Mouse (Mus musculus) left cerebral cortex, postnatal 36 days (tissue): ENCODE data around the gene Sh3yl1. TPM values are rescaled to one million over a fixed set of nuclear protein-coding genes. Genes with fewer than 3 reads are reported as not detected.
A peak's percentile ranks its signal among the peaks of the same experiment; 100 is the strongest.

ENCODE experiments used
- DNase-seq, 2 experiments: peaks; one replicate each; pipeline ENCODE4 v3.0.0; 2021 to 2022; ENCODE audit warnings: low spot score in 2 of 2, mixed read lengths in 1 of 2
- intact Hi-C: fragments of 180-260 bp; cut with DNase I; formaldehyde crosslinking; loops from one replicate; pipeline ENCODE4 v1.15.1; 2025
- total RNA-seq, 2 experiments: library from RNA; stranded (reverse); gene quantifications; 2 replicates each; pipeline ENCODE4 v1.2.3; 2021

Sh3yl1 gene
- 10 to 100 TPM; 14.1 to 14.5 TPM for total RNA-seq

DNA sequence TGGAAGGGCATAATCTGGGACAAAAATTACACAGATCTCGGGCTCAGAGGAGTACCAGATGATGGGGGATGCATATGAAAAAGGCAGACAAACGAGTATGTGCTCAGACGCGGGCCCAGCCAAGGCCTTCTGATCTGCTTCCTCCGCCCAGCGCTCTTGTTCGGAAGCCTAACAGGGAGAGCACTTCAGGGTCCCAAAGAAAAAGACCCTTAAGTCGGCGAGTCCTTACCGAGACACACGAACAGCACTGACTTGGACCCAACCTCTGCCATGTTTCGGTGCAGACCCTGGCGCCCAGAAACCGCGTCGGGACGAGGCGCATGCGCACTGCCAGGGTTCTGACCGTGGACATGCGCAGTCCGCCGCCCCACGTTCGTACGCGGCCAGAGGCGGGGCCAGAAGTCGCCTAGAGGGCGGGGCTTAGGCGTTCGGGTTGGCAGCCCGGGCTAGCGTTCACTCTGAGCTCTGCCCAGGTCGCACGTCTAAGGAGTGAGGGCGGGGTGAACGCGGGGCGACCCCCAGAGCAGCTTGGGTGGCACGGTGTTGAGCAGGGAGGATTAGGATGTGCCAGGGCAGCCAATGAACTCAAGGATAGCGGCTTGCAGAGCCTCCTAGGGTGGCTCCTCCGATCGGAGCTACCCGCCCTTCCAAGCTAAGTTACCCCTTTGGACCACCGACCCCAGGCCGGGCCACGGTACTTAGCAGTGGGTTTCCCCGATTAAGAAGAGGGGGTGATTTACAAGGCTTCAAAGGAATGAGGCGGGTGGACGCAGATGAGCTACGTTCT, at the start of gene Sh3yl1, which contains the start of gene Acp1:
Sh3yl1 (plus strand) TSS at position 408 of the 787 bp plus-strand sequence.
Acp1 (minus strand) TSS at position 329 of the 787 bp plus-strand sequence.
- intact Hi-C loops = no loop called here
- DNase-seq = peak; percentile 95

DNA sequence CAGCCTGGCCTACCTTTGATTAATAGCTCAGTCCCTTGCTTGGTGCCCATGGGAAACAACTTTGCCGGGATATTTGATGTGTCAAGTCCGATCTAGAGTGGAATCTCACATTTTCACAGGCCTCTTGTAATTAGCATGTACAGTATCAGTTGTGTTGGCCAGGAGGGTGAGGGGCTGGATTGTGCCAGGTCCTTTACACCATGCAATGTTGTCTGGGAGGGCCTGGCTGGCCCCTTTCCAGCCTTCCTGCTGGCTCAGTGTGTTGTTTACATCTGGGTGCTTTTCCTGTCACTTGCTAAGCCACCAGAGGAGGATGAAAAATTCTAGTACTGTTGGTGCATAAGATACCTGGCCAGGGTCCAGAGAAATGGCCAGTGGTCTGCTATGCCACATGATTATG, 47.1 kb upstream of the Sh3yl1 start:
- intact Hi-C loops = no loop called here
- DNase-seq = no peak

DNA sequence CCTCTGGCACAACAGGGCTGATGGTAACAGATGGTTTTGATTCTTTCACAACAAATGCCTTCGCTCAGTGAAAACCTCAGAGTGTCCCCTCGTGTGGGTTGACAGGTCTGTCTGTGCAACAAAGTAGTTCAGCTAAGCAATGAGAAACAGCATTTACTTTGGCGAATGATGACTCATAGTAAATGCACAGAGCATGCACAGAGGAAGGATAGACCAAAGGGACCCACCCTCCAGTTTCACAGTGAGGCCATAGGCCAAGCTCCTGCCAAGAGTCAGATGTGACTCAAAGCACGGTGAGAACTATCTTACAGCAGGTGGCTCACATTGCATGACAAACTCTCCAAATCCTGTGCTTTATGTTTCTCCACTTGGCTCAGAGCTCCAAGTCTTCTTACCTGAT, 45.7 kb upstream of the Sh3yl1 start:
- DNase-seq = no peak
- intact Hi-C loops = no loop called here

- no peak for DNase-seq
- intact Hi-C loops = no loop called here
Measured at GRCm38 (mm10) chr12:30879447-30879846, 32.0 kb upstream of the Sh3yl1 start.

DNA sequence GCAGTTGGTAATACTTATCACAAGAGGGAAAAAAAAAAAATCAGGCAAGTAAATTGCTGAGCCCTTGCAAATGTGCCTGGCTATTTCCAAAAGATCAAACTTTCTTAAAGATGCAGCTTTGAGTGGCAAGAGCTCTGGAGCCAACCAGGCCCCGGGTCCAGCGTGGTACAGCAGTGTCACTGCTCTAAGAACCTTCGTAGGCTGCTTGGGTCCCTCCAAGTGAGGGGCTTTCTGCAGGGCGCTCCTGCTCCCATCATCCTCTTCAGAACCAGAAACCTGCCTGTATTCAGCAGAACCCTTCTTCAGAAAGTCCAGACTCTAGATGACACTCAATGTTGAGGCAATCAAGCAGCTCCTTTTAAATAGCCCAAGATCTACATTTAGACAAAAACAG, 27.9 kb upstream of the Sh3yl1 start:
- intact Hi-C loops = loop anchor here (10.0 kb wide), 1 partner anchor 189 kb away; no protein-coding TSS in a partner anchor
- no peak for DNase-seq

DNA sequence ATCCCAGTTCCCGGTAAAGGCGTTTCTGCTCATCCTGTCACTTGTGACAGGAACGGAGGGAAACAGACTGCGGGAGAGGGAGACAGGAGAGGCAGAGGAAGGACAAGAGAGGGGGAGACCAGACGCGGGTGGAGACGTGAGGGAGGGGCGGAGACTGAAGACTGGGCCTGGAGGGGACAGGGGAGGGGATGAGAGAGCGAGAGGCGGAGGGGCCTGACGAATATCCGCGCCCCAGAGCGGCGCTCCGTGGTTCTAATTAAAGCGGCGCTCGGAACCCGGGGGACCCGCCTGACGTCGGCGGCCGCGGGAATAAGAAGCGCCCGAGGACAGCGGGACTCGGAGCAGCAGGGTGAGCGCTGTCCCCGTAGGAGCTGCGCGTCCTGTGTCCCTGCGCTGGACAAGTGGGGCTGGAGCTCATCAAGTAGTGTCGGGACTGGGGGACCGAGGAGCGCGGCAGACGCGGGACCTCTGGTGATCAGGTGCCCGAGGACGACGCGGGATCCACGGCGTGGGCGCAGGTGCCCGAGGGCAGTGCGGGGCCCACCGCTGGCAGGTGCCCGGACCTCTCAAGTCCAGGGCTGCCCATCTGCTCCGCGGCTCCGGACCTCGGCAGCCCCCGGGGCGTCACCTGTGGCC, 27.4 kb upstream of the Sh3yl1 start, which contains the start of gene Alkal2:
Alkal2 (plus strand) TSS at position 337 of the 636 bp plus-strand sequence.
- intact Hi-C loops = loop anchor here (10.0 kb wide), 1 partner anchor 189 kb away; no protein-coding TSS in a partner anchor
- DNase-seq = peak in 1 of 2 experiments; percentile 10

DNA sequence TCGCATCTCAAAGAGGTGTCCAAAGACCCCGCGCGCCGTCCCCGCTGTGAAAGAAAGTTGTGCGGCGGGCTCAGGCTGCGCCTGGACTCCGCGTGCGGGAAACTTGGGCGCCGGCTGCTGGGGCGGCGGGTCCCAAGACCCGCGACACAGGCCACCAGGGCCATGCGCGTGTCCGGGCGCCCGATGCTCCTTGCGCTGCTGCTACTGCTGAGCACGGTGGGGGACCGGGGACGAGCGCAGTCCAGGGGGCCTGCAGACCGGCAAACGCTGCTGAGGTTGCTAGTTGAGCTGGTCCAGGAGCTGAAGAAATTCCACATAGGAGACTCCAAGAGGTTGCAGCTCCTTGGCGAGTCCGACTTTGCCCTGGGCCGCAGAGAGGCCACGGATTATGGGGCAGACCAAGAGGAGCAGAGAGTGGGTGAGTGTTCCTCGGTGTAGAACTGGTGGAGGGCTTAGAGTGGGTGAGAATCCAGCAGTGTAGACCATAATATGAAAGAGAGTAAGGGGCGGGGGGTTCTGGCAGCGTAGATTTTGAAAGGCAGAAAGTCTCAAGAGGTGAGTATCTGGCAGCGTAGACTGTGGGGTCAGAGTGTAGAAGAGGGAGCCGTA, 26.7 kb upstream of the Sh3yl1 start:
- DNase-seq = no peak
- intact Hi-C loops = loop anchor here (10.0 kb wide), 1 partner anchor 190 kb away; no protein-coding TSS in a partner anchor

GRCm38 (mm10) chr12:30885891-30886290, 25.6 kb upstream of the Sh3yl1 start:
- intact Hi-C loops = loop anchor here (10.0 kb wide), 1 partner anchor 191 kb away; no protein-coding TSS in a partner anchor

DNA sequence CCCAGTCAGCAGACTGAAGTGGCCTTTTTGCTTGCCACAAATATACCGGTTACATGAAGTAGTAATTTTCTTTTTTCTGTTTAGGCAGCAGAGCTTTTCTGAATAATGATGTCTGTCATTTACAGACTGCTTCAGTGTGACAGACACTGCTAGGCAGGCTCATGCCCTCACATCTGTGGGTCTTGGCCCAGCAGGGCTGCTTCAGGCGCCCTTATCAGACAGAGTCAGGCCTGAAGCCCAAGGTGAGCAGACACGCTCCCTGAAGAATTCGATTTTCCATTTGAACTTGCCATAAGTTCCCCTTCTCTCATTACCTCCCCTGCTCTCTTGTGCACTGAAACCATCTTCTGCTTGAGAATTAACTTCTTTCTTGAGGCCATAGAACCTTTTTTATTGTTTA, 23.5 kb upstream of the Sh3yl1 start:
- no peak for DNase-seq
- intact Hi-C loops = loop anchor here (10.0 kb wide), 1 partner anchor 193 kb away; no protein-coding TSS in a partner anchor

More at GRCm38 (mm10) chr12:30885891-30886290, 25.6 kb upstream of the Sh3yl1 start:
- no peak for DNase-seq

DNA sequence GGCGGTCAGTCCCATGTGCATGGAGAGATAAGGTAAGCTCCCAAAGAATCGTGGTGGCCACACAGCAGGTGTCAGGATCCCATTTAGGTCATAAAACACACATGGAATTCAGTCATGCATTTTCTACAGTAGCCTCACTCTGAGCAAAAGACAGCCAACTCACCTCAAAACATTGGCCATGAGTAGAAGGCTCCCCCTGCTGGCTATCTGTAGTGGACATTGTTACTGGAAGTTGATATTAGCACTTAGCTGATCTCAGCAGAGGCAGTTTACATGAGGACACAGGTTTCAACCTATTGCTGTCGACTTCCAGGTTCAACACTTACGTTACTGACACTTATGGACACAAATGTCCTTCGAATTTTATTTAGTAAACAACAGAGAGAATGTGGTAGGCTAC, 21.4 kb upstream of the Sh3yl1 start:
- intact Hi-C loops = loop anchor here (1.0 kb wide), 1 partner anchor 293 kb away; no protein-coding TSS in a partner anchor
- peak; percentile 22 to 56 for DNase-seq

GRCm38 (mm10) chr12:30891438-30891837, 20.0 kb upstream of the Sh3yl1 start:
- no peak for DNase-seq
- intact Hi-C loops = no loop called here

DNA sequence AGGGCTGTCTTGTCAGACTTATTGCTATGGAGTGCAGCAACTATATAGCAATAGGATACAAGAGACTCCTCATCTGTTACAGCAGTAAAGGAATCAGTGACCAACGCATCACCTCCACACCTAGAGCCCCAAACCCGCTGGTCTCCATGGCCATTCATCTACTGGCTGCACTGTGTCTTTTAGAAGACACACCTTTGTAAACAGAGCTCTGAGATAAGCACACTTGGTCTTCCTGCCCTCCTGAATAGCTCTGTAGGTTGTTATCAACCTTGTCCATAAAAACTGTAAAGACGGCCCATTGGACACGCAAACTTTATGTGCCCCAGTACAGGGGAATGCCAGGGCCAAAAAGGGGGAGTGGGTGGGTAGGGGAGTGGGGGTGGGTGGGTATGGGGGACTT, 14.4 kb upstream of the Sh3yl1 start:
- DNase-seq = no peak
- intact Hi-C loops = no loop called here

DNA sequence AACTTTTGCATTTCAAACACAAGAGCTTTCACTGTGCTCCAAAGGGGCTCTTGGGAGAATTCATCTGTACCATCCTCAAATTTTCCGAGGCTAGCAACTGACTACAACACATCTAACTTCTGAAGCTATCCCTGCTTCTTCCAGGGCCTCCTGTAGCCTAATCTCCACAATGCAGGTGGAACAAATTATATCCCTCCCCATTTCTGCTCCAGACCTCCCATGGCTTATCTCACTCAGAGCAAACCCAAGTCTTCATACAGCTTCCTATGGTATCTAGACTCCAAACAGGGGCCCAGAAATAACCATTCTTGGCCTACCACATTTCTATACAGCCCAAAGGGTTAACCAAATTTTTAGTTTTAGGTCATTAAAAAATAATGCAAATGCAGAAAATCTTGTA, 2.8 kb upstream of the Sh3yl1 start:
- DNase-seq = no peak
- intact Hi-C loops = no loop called here

DNA sequence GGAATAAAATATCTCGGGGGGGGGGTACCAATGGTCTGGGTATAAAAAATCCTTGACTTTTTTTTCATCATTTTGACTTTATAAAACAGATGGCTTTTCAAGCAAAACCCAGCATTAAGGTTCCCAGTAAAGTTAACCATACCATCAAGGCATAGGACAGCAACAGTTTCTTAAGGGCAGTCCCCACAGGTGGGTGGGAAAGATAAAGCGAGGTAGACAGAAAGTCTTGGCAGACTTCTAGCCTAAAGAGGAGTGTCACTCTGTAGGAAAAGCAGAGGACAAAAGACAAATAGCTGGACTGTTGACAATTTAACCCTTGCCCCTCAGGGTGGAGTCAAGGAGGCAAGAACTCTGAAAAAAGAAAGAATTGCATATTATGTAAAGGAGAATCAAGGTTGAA, 1.6 kb upstream of the Sh3yl1 start:
- DNase-seq = no peak
- intact Hi-C loops = no loop called here

GRCm38 (mm10) chr12:30910860-30911259, 608 bp upstream of the Sh3yl1 start:
- intact Hi-C loops = no loop called here
- no peak for DNase-seq

DNA sequence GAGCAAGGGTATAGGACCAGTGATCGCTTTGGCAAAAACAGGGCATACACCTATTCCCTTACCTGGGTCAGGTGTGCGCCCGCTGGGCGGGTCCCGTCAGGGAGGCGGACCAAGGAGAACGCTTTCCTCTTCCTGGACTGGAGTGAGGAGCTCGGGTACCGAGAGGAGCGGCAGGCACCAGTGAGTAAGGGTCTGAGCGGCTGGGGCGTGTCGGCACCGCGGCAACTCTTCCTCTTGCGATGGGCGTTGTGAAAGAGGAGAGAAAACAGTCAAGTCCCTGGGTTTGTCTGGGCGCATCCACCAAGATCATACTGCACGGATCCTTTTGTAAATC, 547 bp downstream of the Sh3yl1 start:
- peak in 1 of 2 experiments; percentile 32 for DNase-seq
- intact Hi-C loops = no loop called here

GRCm38 (mm10) chr12:30912840-30913239, 1.4 kb downstream of the Sh3yl1 start:
- intact Hi-C loops = no loop called here

DNA sequence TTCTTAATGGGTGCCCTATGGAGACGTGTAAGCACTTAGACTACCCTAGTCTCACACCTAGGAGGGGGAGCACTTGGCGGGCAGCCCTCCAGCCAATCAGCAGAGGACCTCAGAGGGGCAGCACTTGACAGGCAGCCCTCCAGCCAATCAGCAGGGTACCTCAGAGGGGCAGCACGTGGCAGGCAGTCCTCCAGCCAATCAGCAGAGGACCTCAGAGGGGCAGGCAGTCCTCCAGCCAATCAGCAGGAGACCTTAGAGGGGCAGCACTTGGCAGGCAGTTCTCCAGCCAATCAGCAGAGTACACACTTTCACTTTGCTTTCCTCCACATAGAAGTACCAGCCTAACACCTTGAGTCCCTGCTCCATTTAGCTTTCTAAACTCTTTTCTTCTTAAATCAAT, 10.9 kb downstream of the Sh3yl1 start:
- no peak for DNase-seq
- intact Hi-C loops = no loop called here

More at GRCm38 (mm10) chr12:30912840-30913239, 1.4 kb downstream of the Sh3yl1 start:
- no peak for DNase-seq

- no peak for DNase-seq
- intact Hi-C loops = no loop called here
Measured at GRCm38 (mm10) chr12:30928182-30928581, 16.7 kb downstream of the Sh3yl1 start.

DNA sequence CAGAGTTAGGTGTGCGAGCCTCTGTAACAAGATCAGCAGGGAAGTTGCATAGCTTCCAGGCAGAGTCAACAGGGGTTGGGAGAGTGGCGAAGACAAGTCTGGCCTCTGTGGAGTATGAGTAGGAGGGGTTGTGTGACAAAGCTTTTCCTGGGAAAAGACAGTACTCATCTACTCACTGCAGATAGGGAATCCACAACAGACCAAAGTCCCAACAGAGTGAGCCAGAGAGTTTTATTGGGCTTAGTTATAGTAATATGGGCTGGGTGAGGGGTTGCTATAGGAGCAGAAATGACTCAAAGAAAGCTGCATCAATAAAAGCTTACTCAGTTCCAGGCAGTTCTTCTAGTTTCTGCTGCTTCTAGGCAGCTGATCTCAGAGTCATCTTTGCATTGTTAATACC, 21.8 kb downstream of the Sh3yl1 start:
- intact Hi-C loops = no loop called here
- no peak for DNase-seq
